Mouse (Mus musculus) lung, postnatal 0 days (tissue): Measurements from ENCODE around the gene Dtnbp1. TPM values are rescaled to one million over a fixed set of nuclear protein-coding genes. Genes with fewer than 3 reads are reported as not detected.

ENCODE experiments used
- ATAC-seq: fragments of 200-750 bp; cut with Nextera tagmentation; 2 replicates; pipeline ENCODE4 v1.8.0; 2017; ENCODE audit warnings: moderate library complexity
- DNase-seq: peaks from one replicate; pipeline ENCODE4 v3.0.0-alpha.2; 2016; ENCODE audit warnings: low spot score
- H3K27ac ChIP-seq: fragments of 300-500 bp; sonication (generic); 2 replicates; pipeline ENCODE4 v1.5.1; 2014; ENCODE audit warnings: antibody characterized with exemption, mild to moderate bottlenecking, low read length, mixed read lengths
- H3K27me3 ChIP-seq: fragments of 300-500 bp; sonication (generic); replicated peaks from 2 replicates; pipeline ENCODE4 v1.6.1; 2014; ENCODE audit warnings: low read length, mixed read lengths; ENCODE audit not compliant: insufficient read depth
- H3K36me3 ChIP-seq: fragments of 300-500 bp; sonication (generic); 2 replicates; pipeline ENCODE4 v1.6.1; 2014; ENCODE audit warnings: low read length, mixed read lengths; ENCODE audit not compliant: insufficient read depth
- H3K4me1 ChIP-seq: fragments of 300-500 bp; sonication (generic); 2 replicates; pipeline ENCODE4 v1.6.1; 2014; ENCODE audit warnings: antibody characterized with exemption, low read depth, low read length, mixed read lengths; ENCODE audit not compliant: insufficient read depth
- H3K4me2 ChIP-seq: fragments of 300-500 bp; sonication (generic); replicated peaks from 2 replicates; pipeline ENCODE4 v1.6.1; 2014; ENCODE audit warnings: low read depth, mild to moderate bottlenecking, low read length, moderate library complexity, mixed read lengths
- H3K4me3 ChIP-seq: fragments of 300-500 bp; sonication (generic); 2 replicates; pipeline ENCODE4 v1.5.1; 2014; ENCODE audit warnings: low read depth, low read length
- H3K9ac ChIP-seq: fragments of 300-500 bp; sonication (generic); replicated peaks from 2 replicates; pipeline ENCODE4 v1.6.1; 2014; ENCODE audit warnings: low read depth, mild to moderate bottlenecking
- H3K9me3 ChIP-seq: fragments of 300-500 bp; sonication (generic); 2 replicates; pipeline ENCODE4 v1.6.1; 2016; ENCODE audit warnings: low read length, mixed read lengths
- CTCF ChIP-seq: IDR thresholded peaks from 2 replicates; pipeline ENCODE4 v1.5.1; 2016; ENCODE audit warnings: antibody characterized with exemption, mild to moderate bottlenecking
- EP300 ChIP-seq: IDR thresholded peaks from 2 replicates; pipeline ENCODE4 v1.6.1; 2016; ENCODE audit warnings: antibody characterized with exemption, mild to moderate bottlenecking, control low read depth
- WGBS: fragments of 180-500 bp; shearing (Covaris S2); extraction: QIAGEN DNeasy Blood & Tissue Kit; methylation state at CpG from one replicate; pipeline ENCODE4 v1.1.7; 2014; 5-methylcytosine and 5-hydroxymethylcytosine counted together
- polyA plus RNA-seq: library from polyadenylated mRNA; unstranded; fragments of >200 nt; fragmentation: Nextera tagmentation; extraction: Ambion mirVana; gene quantifications from 2 replicates; pipeline ENCODE4 v1.2.1, GENCODE M21; 2015

The Dtnbp1 gene
- polyA plus RNA-seq, 1 experiment from 2014 or later, result 60.0 TPM

DNA sequence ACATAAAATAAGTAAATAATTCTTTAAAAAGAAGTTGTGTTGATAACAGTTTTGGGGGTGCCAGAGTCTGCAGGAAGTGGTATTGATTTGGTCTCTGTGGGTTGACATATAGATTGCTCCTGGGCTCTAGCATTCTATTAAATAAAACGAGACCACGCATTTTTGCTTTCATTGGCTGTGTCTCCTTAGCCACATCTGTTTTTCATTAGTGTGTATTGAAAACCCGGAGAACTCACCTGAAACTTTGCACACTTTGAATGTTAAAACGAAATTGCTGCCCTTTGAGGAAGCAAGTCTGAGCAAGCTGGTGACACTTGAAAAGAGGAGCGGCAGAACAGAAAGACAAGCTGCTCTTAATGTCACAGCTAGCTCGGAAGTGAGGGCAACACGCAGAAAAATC, 32.8 kb upstream of the Dtnbp1 start:
- no peaks in the 10 kb centered on the region for H3K4me1 ChIP-seq
- no peak overlapping the region for H3K27ac ChIP-seq
- H3K27me3 ChIP-seq, result no peaks in the 10 kb centered on the region
- no peak overlapping the region for H3K4me2 ChIP-seq
- H3K9ac ChIP-seq, result no peak overlapping the region
- no peak overlapping the region for H3K4me3 ChIP-seq
- H3K9me3 ChIP-seq, result no peaks in the 10 kb centered on the region
- ATAC-seq (no peak), DNase-seq (no peak)
- WGBS, result 74% methylated on average over 7 of the region's 7 CpGs
- TF ChIP-seq CTCF, result no peak
- no peaks in the 10 kb centered on the region for H3K36me3 ChIP-seq

DNA sequence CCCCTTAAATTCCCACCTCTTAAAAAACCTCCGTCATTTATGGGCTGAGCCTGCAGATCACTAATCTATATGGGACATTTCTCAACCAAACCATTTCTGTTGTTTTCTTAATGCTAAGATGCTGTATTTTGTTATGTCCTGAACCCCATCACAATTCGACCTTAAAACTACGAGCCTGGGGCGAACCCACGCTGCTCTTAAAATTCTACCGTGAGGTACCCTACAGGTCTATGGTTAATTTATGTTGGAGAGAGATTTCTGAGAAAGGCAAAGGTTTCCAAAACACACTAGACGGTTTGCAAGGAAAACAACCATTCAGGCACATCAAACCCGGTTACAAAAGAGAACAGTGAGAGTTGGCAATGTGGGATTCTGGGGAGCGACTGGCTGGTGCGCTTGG, 31.4 kb upstream of the Dtnbp1 start:
- DNase-seq, result no peak
- Histone ChIP-seq H3K27ac (no peak overlapping the region), H3K27me3 (no peaks in the 10 kb centered on the region)

DNA sequence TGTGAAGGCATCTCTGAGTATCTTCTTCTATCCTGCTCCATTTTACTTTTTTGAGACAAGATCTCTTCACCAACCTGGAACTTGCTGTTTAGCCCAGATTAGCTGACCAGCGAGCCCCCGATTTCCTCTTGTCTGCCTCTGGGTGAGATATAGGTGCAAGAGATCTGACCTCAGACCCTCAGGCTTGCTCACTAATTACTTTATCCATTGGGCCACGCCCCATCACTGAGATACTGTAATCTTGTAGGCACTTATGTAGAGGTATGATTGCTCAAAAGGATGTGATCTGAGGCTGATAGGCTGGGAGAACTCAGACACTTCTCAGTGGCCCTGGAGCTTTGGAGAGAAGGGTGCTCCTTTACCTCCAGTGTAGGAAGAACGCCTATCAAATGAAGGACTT, 30.5 kb upstream of the Dtnbp1 start:
- DNase-seq, result no peak
- 64% methylated on average over 4 of the region's 4 CpGs for WGBS

More for the DNA sequence above, 31.4 kb upstream of the Dtnbp1 start:
- Histone ChIP-seq H3K4me3 (no peak overlapping the region), H3K4me2 (no peak overlapping the region), H3K36me3 (no peaks in the 10 kb centered on the region), H3K9me3 (no peaks in the 10 kb centered on the region), H3K4me1 (no peaks in the 10 kb centered on the region), H3K9ac (no peak overlapping the region)
- WGBS, result 94% methylated on average over 10 of the region's 10 CpGs
- ATAC-seq, result no peak
- TF ChIP-seq EP300 (no peak), CTCF (no peak)

DNA sequence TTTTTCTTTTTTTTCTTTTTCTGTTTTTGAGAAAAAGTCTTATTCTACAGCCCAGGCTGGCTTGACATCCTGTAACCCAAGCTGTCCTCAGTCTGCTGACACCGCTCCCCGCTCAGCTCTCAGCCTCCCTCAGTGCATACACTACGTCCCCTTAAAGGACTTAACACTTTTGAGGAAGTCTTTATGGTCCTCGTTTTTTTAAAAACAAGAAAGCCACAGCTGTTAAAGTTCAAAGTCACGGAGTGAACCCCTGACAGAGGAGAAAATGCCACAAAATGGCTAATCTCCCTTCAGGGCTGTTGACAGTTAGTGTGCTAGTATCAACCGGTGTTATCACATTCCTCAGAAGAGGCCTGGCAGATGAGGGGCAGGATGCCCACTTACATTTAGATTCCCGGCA, 29.8 kb upstream of the Dtnbp1 start:
- TF ChIP-seq EP300 (no peak; the same call in 1 of the 2 replicates), CTCF (no peak)
- peak; percentile 82 for ATAC-seq
- Histone ChIP-seq H3K27me3 (no peaks in the 10 kb centered on the region), H3K9me3 (no peaks in the 10 kb centered on the region), H3K4me1 (no peaks in the 10 kb centered on the region), H3K4me3 (no peak overlapping the region), H3K36me3 (no peaks in the 10 kb centered on the region), H3K27ac (no peak overlapping the region), H3K9ac (no peak overlapping the region), H3K4me2 (no peak overlapping the region)
- peak; percentile 63 for DNase-seq
- WGBS, result 33% methylated on average over 7 of the region's 7 CpGs

More for the DNA sequence above, 30.5 kb upstream of the Dtnbp1 start:
- Histone ChIP-seq H3K4me2 (no peak overlapping the region), H3K27me3 (no peaks in the 10 kb centered on the region), H3K9ac (no peak overlapping the region), H3K9me3 (no peaks in the 10 kb centered on the region), H3K36me3 (no peaks in the 10 kb centered on the region), H3K4me3 (no peak overlapping the region), H3K4me1 (no peaks in the 10 kb centered on the region), H3K27ac (no peak overlapping the region)
- TF ChIP-seq EP300 (no peak), CTCF (no peak)
- no peak for ATAC-seq

DNA sequence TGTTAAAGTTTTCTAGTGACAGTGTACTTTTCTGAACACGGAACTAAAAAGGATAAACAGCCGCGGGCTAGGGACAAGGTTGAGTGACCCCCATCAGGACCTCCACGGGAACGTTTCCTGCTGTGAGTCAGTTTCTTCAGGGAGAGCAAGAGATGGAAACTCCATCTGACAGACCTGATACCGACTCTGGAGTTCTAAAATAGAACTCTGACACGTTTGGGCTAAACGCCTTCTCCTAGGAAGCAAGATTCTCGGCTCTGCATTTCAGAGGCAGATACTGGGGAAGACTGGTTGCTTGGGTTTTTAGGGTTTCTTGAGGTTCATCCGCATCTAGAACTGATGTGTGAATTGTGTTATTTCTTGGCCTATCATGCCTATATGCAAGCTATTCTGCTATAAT, 29.4 kb upstream of the Dtnbp1 start:
- ATAC-seq (peak; percentile 32), DNase-seq (no peak)
- H3K4me1 ChIP-seq, result no peaks in the 10 kb centered on the region
- TF ChIP-seq EP300, result no peak
- no peak for TF ChIP-seq CTCF
- H3K4me3 ChIP-seq, result no peak overlapping the region
- H3K27me3 ChIP-seq, result no peaks in the 10 kb centered on the region
- WGBS, result 38% methylated on average over 10 of the region's 10 CpGs
- no peak overlapping the region for H3K4me2 ChIP-seq
- H3K27ac ChIP-seq, result no peak overlapping the region
- H3K9me3 ChIP-seq, result no peaks in the 10 kb centered on the region
- H3K9ac ChIP-seq, result no peak overlapping the region
- no peaks in the 10 kb centered on the region for H3K36me3 ChIP-seq

DNA sequence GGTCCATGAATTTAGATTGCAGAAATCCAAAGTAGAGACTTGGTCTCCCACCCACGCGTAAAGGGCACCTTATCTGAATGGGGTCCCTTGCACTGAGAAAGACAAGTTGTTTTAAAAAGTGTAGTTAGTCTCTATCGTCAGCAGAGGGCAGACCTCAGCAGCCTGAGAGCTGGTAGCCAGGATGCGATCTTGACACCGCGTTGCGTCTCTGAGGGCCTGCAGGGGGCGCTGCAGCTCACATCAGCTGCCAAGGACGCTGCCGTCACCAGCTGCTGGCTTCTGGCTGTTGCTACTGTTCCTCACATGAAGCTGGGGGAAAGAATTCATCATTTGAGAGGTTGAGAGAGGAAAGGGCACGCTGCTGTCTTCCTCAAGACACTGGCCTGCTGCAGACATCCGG, 28.9 kb upstream of the Dtnbp1 start:
- Histone ChIP-seq H3K27ac (no peak overlapping the region), H3K4me3 (no peak overlapping the region), H3K4me1 (no peaks in the 10 kb centered on the region), H3K9ac (no peak overlapping the region), H3K9me3 (no peaks in the 10 kb centered on the region), H3K27me3 (no peaks in the 10 kb centered on the region), H3K36me3 (no peaks in the 10 kb centered on the region), H3K4me2 (no peak overlapping the region)
- TF ChIP-seq CTCF, result peak; percentile 100
- TF ChIP-seq EP300, result peak; percentile 27; the same call in 1 of the 2 replicates
- peak; percentile 97 for DNase-seq
- peak; percentile 91 for ATAC-seq
- 4% methylated on average over 12 of the region's 12 CpGs for WGBS

DNA sequence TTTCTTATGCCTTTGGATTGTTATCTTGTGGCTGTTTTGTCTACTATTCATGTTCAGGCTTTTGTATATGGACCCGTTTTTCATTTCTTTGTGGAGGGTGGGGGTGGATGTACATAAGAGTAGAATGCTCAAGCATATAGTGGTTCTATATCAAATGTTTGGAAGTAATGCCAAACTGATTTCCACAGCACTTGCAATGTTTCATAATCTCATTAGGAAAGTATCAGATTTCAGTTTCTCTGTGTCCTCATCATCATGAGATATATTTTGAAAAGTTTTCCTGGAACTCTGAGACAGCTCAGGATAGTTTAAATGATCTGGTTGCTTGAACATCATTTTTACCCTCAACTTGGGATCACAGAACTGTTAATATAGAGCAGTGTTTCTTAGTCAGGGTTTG, 27.8 kb upstream of the Dtnbp1 start:
- Histone ChIP-seq H3K4me3 (no peak overlapping the region), H3K4me2 (no peak overlapping the region)
- peak; percentile 57 for DNase-seq

More for the DNA sequence above, 27.8 kb upstream of the Dtnbp1 start:
- H3K9me3 ChIP-seq, result no peaks in the 10 kb centered on the region
- no peaks in the 10 kb centered on the region for H3K27me3 ChIP-seq
- TF ChIP-seq CTCF, result no peak
- TF ChIP-seq EP300, result no peak
- ATAC-seq, result no peak
- 53% methylated on average over 1 of the region's 1 CpGs for WGBS
- no peak overlapping the region for H3K27ac ChIP-seq
- no peak overlapping the region for H3K9ac ChIP-seq
- H3K36me3 ChIP-seq, result no peaks in the 10 kb centered on the region
- no peaks in the 10 kb centered on the region for H3K4me1 ChIP-seq
